Mouse (Mus musculus) megakaryocyte, embryonic 14.5 days (primary cell): ENCODE results near the gene Olfr47. TPM values are rescaled to one million over a fixed set of nuclear protein-coding genes. Genes with fewer than 3 reads are reported as not detected.
A peak's percentile ranks its signal among the peaks of the same experiment; 100 is the strongest.

Experiments used
- H3K27me3 ChIP-seq: replicated peaks from 2 replicates; pipeline ENCODE3; 2012; ENCODE audit warnings: inconsistent platforms
- H3K36me3 ChIP-seq: replicated peaks from 2 replicates; pipeline ENCODE3; 2012; ENCODE audit warnings: low read length, inconsistent platforms, mixed read lengths
- H3K4me1 ChIP-seq: 2 replicates; pipeline ENCODE4 v1.6.1; 2012; ENCODE audit warnings: inconsistent platforms
- H3K4me3 ChIP-seq: replicated peaks from 2 replicates; pipeline ENCODE3; 2012; ENCODE audit warnings: moderate library complexity, mild to moderate bottlenecking, inconsistent platforms
- H3K9me3 ChIP-seq: 2 replicates; pipeline ENCODE4 v1.6.1; 2012; ENCODE audit warnings: inconsistent platforms
- FLI1 ChIP-seq: IDR thresholded peaks from 2 replicates; pipeline ENCODE4 v1.6.1; 2012; ENCODE audit warnings: low read length, inconsistent platforms, mixed read lengths
- GATA1 ChIP-seq: IDR thresholded peaks from 3 replicates; pipeline ENCODE4 v1.6.1; 2012; ENCODE audit warnings: mixed read lengths, low read length, inconsistent platforms, borderline replicate concordance
- polyA plus RNA-seq: library from polyadenylated mRNA; stranded (reverse); fragments of >175 nt; gene quantifications from 2 replicates; pipeline ENCODE4 v1.2.3, GENCODE M21; 2012; ENCODE audit warnings: low replicate concordance; ENCODE audit not compliant: insufficient read depth

Gene Olfr47
- polyA plus RNA-seq, 1 experiment, result not detected

- H3K36me3 ChIP-seq, result no peaks in the 10 kb centered on the region
- peak overlapping the region; percentile 69 for H3K4me3 ChIP-seq
- H3K4me1 ChIP-seq, result peaks cover 29% of the 10 kb centered on the region
- H3K9me3 ChIP-seq, result no peaks in the 10 kb centered on the region
- H3K27me3 ChIP-seq, result peaks cover 18% of the 10 kb centered on the region
- no peak for TF ChIP-seq GATA1
- TF ChIP-seq FLI1, result no peak
Observed at GRCm38 (mm10) chr6:43260756-43261155, 29.4 kb downstream of the Olfr47 start.

GRCm38 (mm10) chr6:43265363-43266041, 34.2 kb downstream of the Olfr47 start, which contains the start of gene Arhgef5:
Gene Arhgef5 (plus strand): TSS chr6:43265582.
- Histone ChIP-seq H3K4me1 (peaks cover 33% of the 10 kb centered on the region), H3K4me3 (peak within 1 kb of the TSS; percentile 88), H3K27me3 (peaks cover 30% of the 10 kb centered on the region), H3K9me3 (no peaks in the 10 kb centered on the region), H3K36me3 (no peaks in the 10 kb centered on the region)
- TF ChIP-seq FLI1 (no peak), GATA1 (no peak)

- no peaks in the 10 kb centered on the region for H3K36me3 ChIP-seq
- H3K4me3 ChIP-seq, result peak overlapping the region; percentile 88
- no peaks in the 10 kb centered on the region for H3K9me3 ChIP-seq
- TF ChIP-seq GATA1 (no peak), FLI1 (no peak)
- H3K4me1 ChIP-seq, result peaks cover 27% of the 10 kb centered on the region
- peaks cover 30% of the 10 kb centered on the region for H3K27me3 ChIP-seq
Observed at GRCm38 (mm10) chr6:43266356-43266755, 35.0 kb downstream of the Olfr47 start.

GRCm38 (mm10) chr6:43272597-43272996, 41.3 kb downstream of the Olfr47 start:
- no peak for TF ChIP-seq FLI1
- no peak for TF ChIP-seq GATA1

GRCm38 (mm10) chr6:43274123-43274522, 42.8 kb downstream of the Olfr47 start:
- no peaks in the 10 kb centered on the region for H3K9me3 ChIP-seq
- peaks cover 5% of the 10 kb centered on the region; the same call in 1 of the 2 replicates for H3K4me1 ChIP-seq
- no peaks in the 10 kb centered on the region for H3K36me3 ChIP-seq
- H3K4me3 ChIP-seq, result no peak overlapping the region
- TF ChIP-seq FLI1 (no peak), GATA1 (no peak)
- H3K27me3 ChIP-seq, result peaks cover 21% of the 10 kb centered on the region

More at GRCm38 (mm10) chr6:43272597-43272996, 41.3 kb downstream of the Olfr47 start:
- Histone ChIP-seq H3K36me3 (no peaks in the 10 kb centered on the region), H3K4me1 (peaks cover 5% of the 10 kb centered on the region; the same call in 1 of the 2 replicates), H3K4me3 (no peak overlapping the region), H3K9me3 (no peaks in the 10 kb centered on the region), H3K27me3 (peaks cover 21% of the 10 kb centered on the region)

GRCm38 (mm10) chr6:43278247-43278646, 46.9 kb downstream of the Olfr47 start:
- Histone ChIP-seq H3K4me3 (no peak overlapping the region), H3K27me3 (peaks cover 23% of the 10 kb centered on the region), H3K4me1 (no peaks in the 10 kb centered on the region), H3K36me3 (no peaks in the 10 kb centered on the region), H3K9me3 (no peaks in the 10 kb centered on the region)
- TF ChIP-seq GATA1 (no peak), FLI1 (no peak)

- Histone ChIP-seq H3K27me3 (peaks cover 16% of the 10 kb centered on the region), H3K4me3 (no peak overlapping the region), H3K36me3 (no peaks in the 10 kb centered on the region), H3K9me3 (no peaks in the 10 kb centered on the region), H3K4me1 (no peaks in the 10 kb centered on the region)
- no peak for TF ChIP-seq GATA1
- TF ChIP-seq FLI1, result no peak
Observed at GRCm38 (mm10) chr6:43280481-43280880, 49.2 kb downstream of the Olfr47 start.

Other genes with a start within 250 kb of the Olfr47 start
- not detected in 2 replicates for gene Olfr441, start 125.2 kb upstream of the Olfr47 start, polyA plus RNA-seq
- gene Olfr237-ps1, start 85.0 kb upstream of the Olfr47 start, polyA plus RNA-seq, result 0.40 TPM in 1 of 2 replicates, not detected in the other
- gene Olfr437, start 68.2 kb upstream of the Olfr47 start, polyA plus RNA-seq, result not detected in 2 replicates
- gene Olfr13, start 59.4 kb upstream of the Olfr47 start, polyA plus RNA-seq, result not detected in 2 replicates
- not detected in 2 replicates for gene Olfr435, start 34.4 kb upstream of the Olfr47 start, polyA plus RNA-seq
- gene Olfr434, start 18.5 kb upstream of the Olfr47 start, polyA plus RNA-seq, result not detected in 2 replicates
- gene Arhgef5, start 34.1 kb downstream of the Olfr47 start, polyA plus RNA-seq, result 0.44 TPM in 1 of 2 replicates, not detected in the other
- gene Nobox, start 78.0 kb downstream of the Olfr47 start, polyA plus RNA-seq, result not detected in 2 replicates